Mouse (Mus musculus): Measurements from ENCODE around the gene Fblim1. TPM values are rescaled to one million over a fixed set of nuclear protein-coding genes. Genes with fewer than 3 reads are reported as not detected.

Fblim1 gene
- polyA plus RNA-seq, 1 experiment from 2014 or later, result 17.0 TPM

DNA sequence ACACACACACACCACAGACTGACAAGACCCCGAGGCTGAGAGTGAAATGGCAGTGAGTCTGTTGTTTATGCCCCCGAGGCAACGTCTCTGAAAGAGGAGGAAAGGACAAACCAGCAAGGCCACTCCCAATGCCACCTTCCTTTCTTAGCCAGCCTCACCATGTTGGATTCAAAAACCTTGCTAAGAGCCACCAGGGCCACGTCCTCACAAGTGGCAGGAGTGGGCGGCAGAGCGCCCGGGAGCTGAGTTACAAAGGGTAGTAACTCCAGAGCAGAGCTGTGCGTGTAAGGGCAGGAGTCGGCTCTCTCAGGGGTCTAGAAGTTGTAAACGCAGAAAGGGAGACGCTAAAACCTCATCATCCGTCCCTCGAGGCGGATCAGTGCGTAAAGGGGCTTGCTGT is 74.9 kb downstream of the Fblim1 start:
- Histone ChIP-seq H3K9me3 (ENCODE audit: control insufficient read depth, low read length) (no peaks in the 10 kb centered on the region), H3K4me3 (ENCODE audit: low read depth, low read length) (no peak overlapping the region), H3K9ac (ENCODE audit: low read depth, low read length) (no peak overlapping the region), H3K27me3 (replicated peaks; ENCODE audit: control insufficient read depth, insufficient read depth, low read length) (no peaks in the 10 kb centered on the region), H3K36me3 (ENCODE audit: control insufficient read depth, insufficient read depth, low read length) (no peaks in the 10 kb centered on the region), H3K4me2 (no peak overlapping the region), H3K4me1 (replicated peaks; ENCODE audit: control insufficient read depth, insufficient read depth, low read length) (peaks cover 46% of the 10 kb centered on the region), H3K27ac (ENCODE audit: low read depth, low read length) (no peak overlapping the region)
- 86% methylated on average over 15 of the region's 15 CpGs for WGBS
- DNase-seq (ENCODE audit: low spot score), result no peak
- ATAC-seq (replicated peaks; ENCODE audit: low FRiP score), result no peak

DNA sequence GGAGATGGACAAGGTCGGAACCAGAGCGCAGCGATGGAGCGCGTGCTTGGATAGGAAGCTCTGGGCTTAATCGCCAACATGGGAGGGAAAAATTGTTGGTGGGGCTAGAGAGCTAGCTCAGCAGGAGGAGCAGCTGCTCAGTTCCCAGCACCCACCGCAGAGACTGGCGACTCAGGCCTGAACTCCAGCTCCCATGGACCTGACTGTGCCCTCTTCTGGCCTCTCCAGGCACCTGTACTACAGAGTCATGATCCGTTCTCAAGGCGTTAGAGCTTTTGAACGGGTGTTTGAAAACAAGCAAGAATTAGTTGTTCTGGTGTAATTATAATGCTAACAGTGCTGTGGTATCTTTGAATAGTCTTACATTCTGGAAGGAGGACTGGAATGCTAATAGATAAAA is 77.0 kb downstream of the Fblim1 start:
- ATAC-seq (replicated peaks; ENCODE audit: low FRiP score), result no peak
- no peak overlapping the region for H3K4me2 ChIP-seq
- WGBS, result 84% methylated on average over 11 of the region's 11 CpGs

DNA sequence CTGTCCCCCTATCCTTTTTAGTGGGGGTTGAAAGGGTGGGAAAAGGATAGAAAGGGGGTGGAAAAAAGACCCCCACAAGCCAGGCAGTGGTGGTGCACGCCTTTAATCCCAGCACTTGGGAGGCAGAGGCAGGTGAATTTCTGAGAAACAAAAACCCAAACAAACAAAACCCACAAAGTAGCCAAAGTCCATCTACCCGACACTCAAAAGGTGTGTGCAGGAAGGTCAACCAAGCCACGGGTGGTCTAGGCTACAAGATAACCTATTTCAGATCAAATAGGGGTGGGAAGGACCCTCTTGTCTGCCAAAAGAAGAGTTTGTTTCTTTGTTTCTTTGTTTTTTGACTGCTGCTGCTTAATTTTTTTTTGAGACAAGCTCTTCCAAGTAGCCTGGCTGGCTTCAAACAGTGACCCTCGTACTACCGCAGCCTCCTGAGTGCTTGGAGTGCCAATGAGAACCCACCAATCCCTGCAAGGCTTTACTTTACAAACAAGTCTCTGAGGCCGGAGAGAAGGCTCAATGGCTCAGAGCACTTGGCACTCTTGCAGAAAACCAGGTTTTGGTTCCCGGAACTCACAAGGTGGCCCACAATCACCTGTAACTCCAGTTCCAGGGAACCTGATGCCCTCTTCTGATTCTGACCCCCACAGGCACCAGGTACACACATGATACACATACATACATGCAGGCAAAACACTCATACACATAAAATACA is 78.8 kb downstream of the Fblim1 start:
- Histone ChIP-seq H3K27me3 (replicated peaks; ENCODE audit: control insufficient read depth, insufficient read depth, low read length) (no peaks in the 10 kb centered on the region), H3K36me3 (ENCODE audit: control insufficient read depth, insufficient read depth, low read length) (peaks cover 2% of the 10 kb centered on the region; the same call in 1 of the 2 replicates), H3K9ac (ENCODE audit: low read depth, low read length) (no peak overlapping the region), H3K4me2 (no peak overlapping the region), H3K9me3 (ENCODE audit: control insufficient read depth, low read length) (no peaks in the 10 kb centered on the region), H3K4me3 (ENCODE audit: low read depth, low read length) (no peak overlapping the region), H3K4me1 (replicated peaks; ENCODE audit: control insufficient read depth, insufficient read depth, low read length) (peaks cover 40% of the 10 kb centered on the region), H3K27ac (ENCODE audit: low read depth, low read length) (no peak overlapping the region)
- WGBS, result 52% methylated on average over 7 of the region's 7 CpGs
- no peak for ATAC-seq (replicated peaks; ENCODE audit: low FRiP score)
- DNase-seq (ENCODE audit: low spot score), result no peak

More for the DNA sequence above, 77.0 kb downstream of the Fblim1 start:
- Histone ChIP-seq H3K4me1 (replicated peaks; ENCODE audit: control insufficient read depth, insufficient read depth, low read length) (peaks cover 48% of the 10 kb centered on the region), H3K27me3 (replicated peaks; ENCODE audit: control insufficient read depth, insufficient read depth, low read length) (no peaks in the 10 kb centered on the region), H3K36me3 (ENCODE audit: control insufficient read depth, insufficient read depth, low read length) (no peaks in the 10 kb centered on the region), H3K4me3 (ENCODE audit: low read depth, low read length) (no peak overlapping the region), H3K9ac (ENCODE audit: low read depth, low read length) (no peak overlapping the region), H3K9me3 (ENCODE audit: control insufficient read depth, low read length) (no peaks in the 10 kb centered on the region), H3K27ac (ENCODE audit: low read depth, low read length) (no peak overlapping the region)
- DNase-seq (ENCODE audit: low spot score), result no peak

Other genes with a start within 250 kb of the Fblim1 start
- 0.45 and 0.64 TPM in 2 replicates for gene Fam131c, start 237.9 kb downstream of the Fblim1 start, polyA plus RNA-seq (2014; fragmentation: Nextera tagmentation; extraction: Ambion mirVana)
- 0.19 TPM in 1 of 2 replicates, not detected in the other for gene Clcnka, start 207.4 kb downstream of the Fblim1 start, polyA plus RNA-seq (2014; fragmentation: Nextera tagmentation; extraction: Ambion mirVana)
- gene Clcnkb, start 190.1 kb downstream of the Fblim1 start, polyA plus RNA-seq (2014; fragmentation: Nextera tagmentation; extraction: Ambion mirVana), result not detected in 2 replicates
- gene Hspb7, start 185.3 kb downstream of the Fblim1 start, polyA plus RNA-seq (2014; fragmentation: Nextera tagmentation; extraction: Ambion mirVana), result 0.42 and 1.2 TPM in 2 replicates
- gene Srarp, start 170.0 kb downstream of the Fblim1 start, polyA plus RNA-seq (2014; fragmentation: Nextera tagmentation; extraction: Ambion mirVana), result not detected in 2 replicates
- gene Zbtb17, start 161.4 kb downstream of the Fblim1 start, polyA plus RNA-seq (2014; fragmentation: Nextera tagmentation; extraction: Ambion mirVana), result 24.3 and 26.4 TPM in 2 replicates
- 9.1 and 10.4 TPM in 2 replicates for gene Spen, start 67.5 kb downstream of the Fblim1 start, polyA plus RNA-seq (2014; fragmentation: Nextera tagmentation; extraction: Ambion mirVana)
- gene Tmem82, start 12.5 kb upstream of the Fblim1 start, polyA plus RNA-seq (2014; fragmentation: Nextera tagmentation; extraction: Ambion mirVana), result 3.3 and 3.7 TPM in 2 replicates
- not detected in 2 replicates for gene Slc25a34, start 17.7 kb upstream of the Fblim1 start, polyA plus RNA-seq (2014; fragmentation: Nextera tagmentation; extraction: Ambion mirVana)
- 2.1 and 3.4 TPM in 2 replicates for gene Plekhm2, start 58.8 kb upstream of the Fblim1 start, polyA plus RNA-seq (2014; fragmentation: Nextera tagmentation; extraction: Ambion mirVana)
- 2.7 TPM in 1 of 2 replicates, not detected in the other for gene Rsc1a1, start 79.5 kb upstream of the Fblim1 start, polyA plus RNA-seq (2014; fragmentation: Nextera tagmentation; extraction: Ambion mirVana)
- gene Ddi2, start 117.3 kb upstream of the Fblim1 start, polyA plus RNA-seq (2014; fragmentation: Nextera tagmentation; extraction: Ambion mirVana), result 29.3 and 31.4 TPM in 2 replicates
- gene Agmat, start 140.6 kb upstream of the Fblim1 start, polyA plus RNA-seq (2014; fragmentation: Nextera tagmentation; extraction: Ambion mirVana), result 16.0 and 18.0 TPM in 2 replicates
- gene Dnajc16, start 184.8 kb upstream of the Fblim1 start, polyA plus RNA-seq (2014; fragmentation: Nextera tagmentation; extraction: Ambion mirVana), result 4.0 and 4.2 TPM in 2 replicates
- gene Casp9, start 187.5 kb upstream of the Fblim1 start, polyA plus RNA-seq (2014; fragmentation: Nextera tagmentation; extraction: Ambion mirVana), result 16.5 and 18.3 TPM in 2 replicates
- not detected in 2 replicates for gene Cela2a, start 220.1 kb upstream of the Fblim1 start, polyA plus RNA-seq (2014; fragmentation: Nextera tagmentation; extraction: Ambion mirVana)
- not detected in 2 replicates for gene Ctrc, start 240.3 kb upstream of the Fblim1 start, polyA plus RNA-seq (2014; fragmentation: Nextera tagmentation; extraction: Ambion mirVana)